Mouse (Mus musculus): ENCODE measurements at regions not wholly inside any gene's neighbourhood (a gene's known extent, or its start where the extent isn't known, plus 50 kb on each side); places are given as distances from the start of the nearest gene placed in this dataset.

- intact Hi-C loops (cut with DNase I) = no loop called here
Measured at GRCm38 (mm10) chr10:118622131-118622530, 181.3 kb downstream of the Ifng start.

- intact Hi-C loops (cut with DNase I) = no loop called here
Measured at GRCm38 (mm10) chr10:118622916-118623315, 182.1 kb downstream of the Ifng start.

GRCm38 (mm10) chr10:118624368-118624767 is 183.5 kb downstream of the Ifng start:
- intact Hi-C loops (cut with DNase I) = no loop called here

- intact Hi-C loops (cut with DNase I) = no loop called here
Measured at GRCm38 (mm10) chr10:118628000-118628399, 187.2 kb downstream of the Ifng start.

- intact Hi-C loops (cut with DNase I) = no loop called here
Measured at GRCm38 (mm10) chr10:118629360-118630040, 188.7 kb downstream of the Ifng start.

- intact Hi-C loops (cut with DNase I) = no loop called here
Measured at GRCm38 (mm10) chr10:118631786-118632185, 190.9 kb downstream of the Ifng start.

GRCm38 (mm10) chr10:118632187-118632586 is 191.3 kb downstream of the Ifng start:
- intact Hi-C loops (cut with DNase I) = no loop called here

GRCm38 (mm10) chr10:118633429-118633828 is 192.6 kb downstream of the Ifng start:
- intact Hi-C loops (cut with DNase I) = no loop called here

GRCm38 (mm10) chr10:118639097-118639496 is 198.3 kb downstream of the Ifng start:
- intact Hi-C loops (cut with DNase I) = no loop called here

GRCm38 (mm10) chr10:118640121-118640809 is 199.4 kb downstream of the Ifng start:
- intact Hi-C loops (cut with DNase I) = no loop called here

- intact Hi-C loops (cut with DNase I) = no loop called here
Measured at GRCm38 (mm10) chr10:118640810-118641427, 200.1 kb downstream of the Ifng start.

GRCm38 (mm10) chr10:118643622-118644021 is 202.8 kb downstream of the Ifng start:
- intact Hi-C loops (cut with DNase I) = no loop called here

GRCm38 (mm10) chr10:118648111-118648510 is 207.3 kb downstream of the Ifng start:
- intact Hi-C loops (cut with DNase I) = no loop called here

- intact Hi-C loops (cut with DNase I) = no loop called here
Measured at GRCm38 (mm10) chr10:118656561-118656960, 213.4 kb downstream of the Dyrk2 start.

GRCm38 (mm10) chr10:118666009-118666408 is 204.0 kb downstream of the Dyrk2 start:
- intact Hi-C loops (cut with DNase I) = no loop called here

GRCm38 (mm10) chr10:118675816-118676465 is 194.1 kb downstream of the Dyrk2 start:
- intact Hi-C loops (cut with DNase I) = no loop called here

- intact Hi-C loops (cut with DNase I) = no loop called here
Measured at GRCm38 (mm10) chr10:118678750-118679418, 191.1 kb downstream of the Dyrk2 start.

- intact Hi-C loops (cut with DNase I) = no loop called here
Measured at GRCm38 (mm10) chr10:118679507-118679906, 190.5 kb downstream of the Dyrk2 start.

- intact Hi-C loops (cut with DNase I) = no loop called here
Measured at GRCm38 (mm10) chr10:118680896-118681295, 189.1 kb downstream of the Dyrk2 start.

- intact Hi-C loops (cut with DNase I) = no loop called here
Measured at GRCm38 (mm10) chr10:118683356-118683755, 186.7 kb downstream of the Dyrk2 start.

GRCm38 (mm10) chr10:118699292-118699691 is 170.7 kb downstream of the Dyrk2 start:
- intact Hi-C loops (cut with DNase I) = no loop called here

Data from adrenal gland (tissue).